Mouse (Mus musculus) midbrain, embryonic 14.5 days (tissue): ENCODE data around the gene Rnf111. TPM values are rescaled to one million over a fixed set of nuclear protein-coding genes. Genes with fewer than 3 reads are reported as not detected.

Experiments used
- ATAC-seq: fragments of 200-750 bp; cut with Nextera tagmentation; 2 replicates; pipeline ENCODE4 v1.8.0; 2017; ENCODE audit warnings: moderate number of reproducible peaks, moderate library complexity; ENCODE audit not compliant: low FRiP score, low TSS enrichment
- DNase-seq: peaks from one replicate; pipeline ENCODE4 v3.0.0-alpha.2; 2015
- H3K27ac ChIP-seq: fragments of 300-500 bp; sonication (generic); replicated peaks from 2 replicates; pipeline ENCODE4 v1.5.1; 2014; ENCODE audit warnings: mild to moderate bottlenecking, low read depth, low read length, moderate library complexity
- H3K27me3 ChIP-seq: fragments of 300-500 bp; sonication (generic); 2 replicates; pipeline ENCODE4 v1.6.1; 2014; ENCODE audit warnings: low read length, control low read depth, mixed read lengths; ENCODE audit not compliant: control insufficient read depth, insufficient read depth
- H3K36me3 ChIP-seq: fragments of 300-500 bp; sonication (generic); 2 replicates; pipeline ENCODE4 v1.6.1; 2014; ENCODE audit warnings: low read length, control low read depth; ENCODE audit not compliant: control insufficient read depth, insufficient read depth
- H3K4me1 ChIP-seq: fragments of 300-500 bp; sonication (generic); 2 replicates; pipeline ENCODE4 v1.6.1; 2014; ENCODE audit warnings: mild to moderate bottlenecking, antibody characterized with exemption, low read length, control low read depth; ENCODE audit not compliant: control insufficient read depth, insufficient read depth
- H3K4me2 ChIP-seq: fragments of 300-500 bp; sonication (generic); 2 replicates; pipeline ENCODE4 v1.6.1; 2014; ENCODE audit warnings: mild to moderate bottlenecking, low read length, moderate library complexity
- H3K4me3 ChIP-seq: fragments of 300-500 bp; sonication (generic); replicated peaks from 2 replicates; pipeline ENCODE4 v1.5.1; 2014; ENCODE audit warnings: low read depth, low read length
- H3K9ac ChIP-seq: fragments of 300-500 bp; sonication (generic); replicated peaks from 2 replicates; pipeline ENCODE4 v1.6.1; 2014; ENCODE audit warnings: mild to moderate bottlenecking, low read length, moderate library complexity
- H3K9me3 ChIP-seq: fragments of 300-500 bp; sonication (generic); 2 replicates; pipeline ENCODE4 v1.6.1; 2016; ENCODE audit warnings: low read length, control low read depth, mixed read lengths; ENCODE audit not compliant: control insufficient read depth
- WGBS: fragments of 180-500 bp; shearing (Covaris S2); extraction: QIAGEN DNeasy Blood & Tissue Kit; methylation state at CpG from one replicate; pipeline ENCODE4 v1.1.7; 2014; 5-methylcytosine and 5-hydroxymethylcytosine counted together
- polyA plus RNA-seq: library from polyadenylated mRNA; unstranded; fragments of >200 nt; fragmentation: Nextera tagmentation; extraction: Ambion mirVana; gene quantifications from 2 replicates; pipeline ENCODE4 v1.2.1, GENCODE M21; 2014

The Rnf111 gene
- polyA plus RNA-seq, 1 experiment from 2014 or later: 37.5 TPM

GRCm38 (mm10) chr9:70449072-70449471 is 54.5 kb downstream of the Rnf111 start:
- H3K36me3 ChIP-seq: peaks cover 42% of the 10 kb centered on the region
- 98% methylated on average over 5 of the region's 5 CpGs for whole genome bisulfite sequencing
- no peak overlapping the region for H3K27ac ChIP-seq
- ATAC-seq (no peak), DNase-seq (no peak)
- no peaks in the 10 kb centered on the region for H3K4me1 ChIP-seq
- no peaks in the 10 kb centered on the region for H3K9me3 ChIP-seq
- H3K9ac ChIP-seq: no peak overlapping the region
- no peak overlapping the region for H3K4me3 ChIP-seq
- no peak overlapping the region for H3K4me2 ChIP-seq
- no peaks in the 10 kb centered on the region for H3K27me3 ChIP-seq

- DNase-seq (no peak), ATAC-seq (no peak)
- no peaks in the 10 kb centered on the region for H3K27me3 ChIP-seq
- H3K9me3 ChIP-seq: no peaks in the 10 kb centered on the region
- no peak overlapping the region for H3K4me3 ChIP-seq
- no peak overlapping the region for H3K9ac ChIP-seq
- H3K4me1 ChIP-seq: no peaks in the 10 kb centered on the region
- peaks cover 59% of the 10 kb centered on the region for H3K36me3 ChIP-seq
- 97% methylated on average over 4 of the region's 4 CpGs for WGBS
- no peak overlapping the region for H3K4me2 ChIP-seq
- H3K27ac ChIP-seq: no peak overlapping the region
Observed at GRCm38 (mm10) chr9:70439959-70440358, 63.6 kb downstream of the Rnf111 start.

GRCm38 (mm10) chr9:70422661-70423060 is 80.9 kb downstream of the Rnf111 start:
- no peak overlapping the region for H3K27ac ChIP-seq
- DNase-seq: no peak
- H3K9me3 ChIP-seq: no peaks in the 10 kb centered on the region
- H3K27me3 ChIP-seq: no peaks in the 10 kb centered on the region
- no peak overlapping the region for H3K9ac ChIP-seq
- no peak for ATAC-seq
- H3K4me2 ChIP-seq: no peak overlapping the region
- 0 out of 2 replicates have a peak, but pooled peaks cover 6% of the 10 kb centered on the region for H3K4me1 ChIP-seq
- peaks cover 43% of the 10 kb centered on the region for H3K36me3 ChIP-seq
- no peak overlapping the region for H3K4me3 ChIP-seq
- WGBS: 91% methylated on average over 2 of the region's 2 CpGs

- H3K9me3 ChIP-seq: no peaks in the 10 kb centered on the region
- H3K27me3 ChIP-seq: no peaks in the 10 kb centered on the region
- H3K4me1 ChIP-seq: 0 out of 2 replicates have a peak, but pooled peaks cover 6% of the 10 kb centered on the region
- DNase-seq (peak; percentile 96), ATAC-seq (peak; percentile 92)
- peaks cover 35% of the 10 kb centered on the region for H3K36me3 ChIP-seq
- H3K27ac ChIP-seq: no peak within 1 kb of the TSS
- peak within 1 kb of the TSS; percentile 95 for H3K4me2 ChIP-seq
- peak within 1 kb of the TSS; percentile 41 for H3K4me3 ChIP-seq
- WGBS: 3% methylated on average over 45 of the region's 45 CpGs
- H3K9ac ChIP-seq: 0 out of 2 replicates have a peak within 1 kb of the TSS, but pooled peaks have one; percentile 23
Observed at GRCm38 (mm10) chr9:70421257-70422056, 82.1 kb downstream of the Rnf111 start, which contains the start of gene Ccnb2. Gene Ccnb2, minus strand, starts transcription at chr9:70421547.

- Histone ChIP-seq H3K36me3 (peaks cover 44% of the 10 kb centered on the region), H3K27me3 (no peaks in the 10 kb centered on the region), H3K27ac (no peak overlapping the region), H3K4me1 (0 out of 2 replicates have a peak, but pooled peaks cover 4% of the 10 kb centered on the region), H3K9me3 (no peaks in the 10 kb centered on the region), H3K9ac (no peak overlapping the region), H3K4me3 (no peak overlapping the region), H3K4me2 (no peak overlapping the region)
- DNase-seq: no peak
- WGBS: 85% methylated on average over 3 of the region's 3 CpGs
- no peak for ATAC-seq
Observed at GRCm38 (mm10) chr9:70416412-70416811, 87.1 kb downstream of the Rnf111 start.

- Histone ChIP-seq H3K4me2 (no peak overlapping the region), H3K36me3 (peaks cover 70% of the 10 kb centered on the region), H3K4me1 (no peaks in the 10 kb centered on the region), H3K4me3 (no peak overlapping the region), H3K9ac (no peak overlapping the region), H3K27me3 (no peaks in the 10 kb centered on the region), H3K9me3 (no peaks in the 10 kb centered on the region), H3K27ac (no peak overlapping the region)
- DNase-seq: no peak
- ATAC-seq: no peak
- WGBS: 95% methylated on average over 7 of the region's 7 CpGs
Observed at GRCm38 (mm10) chr9:70413038-70413437, 90.5 kb downstream of the Rnf111 start.

GRCm38 (mm10) chr9:70410668-70411067 is 92.9 kb downstream of the Rnf111 start:
- 86% methylated on average over 11 of the region's 11 CpGs for WGBS
- no peak overlapping the region for H3K9ac ChIP-seq

GRCm38 (mm10) chr9:70409743-70410142 is 93.8 kb downstream of the Rnf111 start:
- 95% methylated on average over 8 of the region's 8 CpGs for WGBS
- Histone ChIP-seq H3K4me3 (no peak overlapping the region), H3K9me3 (no peaks in the 10 kb centered on the region), H3K4me2 (no peak overlapping the region), H3K27me3 (no peaks in the 10 kb centered on the region), H3K9ac (no peak overlapping the region), H3K4me1 (no peaks in the 10 kb centered on the region), H3K27ac (no peak overlapping the region), H3K36me3 (peaks cover 70% of the 10 kb centered on the region)
- DNase-seq (no peak), ATAC-seq (no peak)

More at GRCm38 (mm10) chr9:70410668-70411067, 92.9 kb downstream of the Rnf111 start:
- H3K27me3 ChIP-seq: no peaks in the 10 kb centered on the region
- no peaks in the 10 kb centered on the region for H3K9me3 ChIP-seq
- no peak overlapping the region for H3K4me3 ChIP-seq
- no peak for DNase-seq
- no peak for ATAC-seq
- H3K36me3 ChIP-seq: peaks cover 74% of the 10 kb centered on the region
- no peak overlapping the region for H3K4me2 ChIP-seq
- H3K4me1 ChIP-seq: no peaks in the 10 kb centered on the region
- H3K27ac ChIP-seq: no peak overlapping the region

- Histone ChIP-seq H3K27ac (no peak overlapping the region), H3K36me3 (peaks cover 66% of the 10 kb centered on the region), H3K4me2 (no peak overlapping the region), H3K9ac (no peak overlapping the region), H3K27me3 (no peaks in the 10 kb centered on the region), H3K9me3 (no peaks in the 10 kb centered on the region), H3K4me3 (no peak overlapping the region), H3K4me1 (no peaks in the 10 kb centered on the region)
- DNase-seq: peak; percentile 46
- no peak for ATAC-seq
- WGBS: 94% methylated on average over 3 of the region's 3 CpGs
Observed at GRCm38 (mm10) chr9:70408791-70409190, 94.7 kb downstream of the Rnf111 start.
